Mouse (Mus musculus) megakaryocyte-erythroid progenitor cell, adult 5-6 weeks (primary cell): ENCODE results near the gene Cyfip2. TPM values are rescaled to one million over a fixed set of nuclear protein-coding genes. Genes with fewer than 3 reads are reported as not detected.

Experiments used
- ATAC-seq: replicated peaks from 2 replicates; pipeline ENCODE4 v1.8.0; 2016; ENCODE audit warnings: mild to moderate bottlenecking, inconsistent platforms; ENCODE audit not compliant: severe bottlenecking, poor library complexity, low FRiP score, low TSS enrichment
- total RNA-seq, 2 experiments: library from RNA; stranded (forward) in 1 of 2; stranded (reverse) in 1 of 2; fragments of 200-1000, 215-1000 nt in 1 of 2; fragments of >200 nt in 1 of 2; fragmentation: Nextera tagmentation in 1 of 2; gene quantifications; 2 replicates each; pipeline ENCODE4 v1.2.3; 2014 to 2017

Cyfip2 gene
- total RNA-seq, 2 experiments from 2014 or later, result 36.6 to 56.1 TPM

DNA sequence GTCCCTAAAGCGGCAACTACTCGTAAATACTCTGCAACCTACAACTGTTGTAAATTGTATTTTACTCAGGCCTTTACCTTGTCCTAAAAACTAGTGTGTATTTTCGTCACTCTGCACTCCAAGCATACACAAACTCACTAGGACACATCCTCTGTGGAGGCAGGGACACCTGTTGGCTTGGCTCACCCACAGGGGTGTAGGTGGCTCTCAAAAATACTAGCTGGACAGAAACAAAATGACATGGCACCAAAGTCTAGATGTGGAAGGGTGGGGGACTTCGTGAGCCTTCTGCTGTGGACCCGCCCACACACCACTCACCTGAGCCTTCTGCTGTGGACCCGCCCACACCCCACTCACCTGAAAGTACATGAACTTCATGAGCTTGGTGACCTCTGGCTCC, 28.9 kb downstream of the Cyfip2 start:
- ATAC-seq, result no peak

DNA sequence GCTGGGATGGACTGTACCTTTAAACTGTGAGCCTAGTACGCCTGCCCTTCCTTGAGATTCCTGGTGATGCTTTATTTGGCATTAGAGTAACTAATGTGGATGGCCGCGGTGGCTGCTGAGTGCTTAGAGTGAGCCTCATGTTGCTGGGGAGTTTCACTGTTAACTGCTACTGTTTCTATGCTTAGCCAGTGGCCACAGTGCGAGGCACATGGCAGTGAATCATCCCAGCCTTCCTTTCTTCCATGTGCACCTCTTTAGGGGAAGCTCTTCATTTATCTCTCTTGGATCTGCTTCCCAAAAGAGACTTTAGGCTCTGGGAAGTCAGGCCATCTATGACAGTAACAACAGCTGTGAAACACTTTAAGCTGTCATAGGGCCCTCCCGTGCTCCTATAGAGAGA, 30.0 kb downstream of the Cyfip2 start:
- ATAC-seq, result no peak

DNA sequence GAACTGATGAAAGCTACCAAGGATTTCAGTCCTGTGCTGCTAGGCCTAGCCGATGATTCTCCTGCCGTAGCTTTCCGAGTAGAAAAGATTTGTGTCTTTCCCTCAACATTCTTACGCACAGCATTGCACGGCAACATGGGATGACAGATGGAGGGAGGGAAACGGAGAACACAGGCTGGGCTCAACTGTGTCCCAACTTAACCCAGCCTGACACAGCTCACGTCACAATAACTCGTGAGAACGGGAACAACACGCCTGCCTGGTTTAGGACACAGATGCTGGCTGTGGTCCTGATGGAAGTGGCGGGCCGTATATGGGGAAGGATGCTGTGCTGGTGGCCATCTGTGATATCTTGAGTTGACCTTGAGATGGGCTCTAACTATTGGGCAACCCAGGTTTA, 34.0 kb downstream of the Cyfip2 start:
- ATAC-seq, result no peak

DNA sequence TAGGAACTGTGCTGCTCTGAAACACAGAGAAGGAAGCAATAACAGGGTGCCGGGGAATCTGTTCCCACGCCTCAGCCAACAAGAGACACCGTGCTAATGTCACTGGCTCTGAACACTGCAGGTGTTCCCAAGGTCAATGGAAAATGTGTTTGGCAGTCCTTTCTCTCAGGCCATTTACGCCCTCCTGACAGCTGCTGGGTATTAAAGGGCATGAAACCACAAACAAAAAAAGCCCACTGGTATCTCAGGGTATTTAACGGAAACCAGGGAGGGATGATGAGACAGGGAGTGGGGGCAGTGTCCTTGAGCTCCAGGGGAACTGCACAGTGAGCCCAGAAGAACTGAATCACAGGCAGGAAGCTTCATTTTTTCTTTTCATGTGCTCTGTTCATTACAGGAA, 34.5 kb downstream of the Cyfip2 start:
- no peak for ATAC-seq

DNA sequence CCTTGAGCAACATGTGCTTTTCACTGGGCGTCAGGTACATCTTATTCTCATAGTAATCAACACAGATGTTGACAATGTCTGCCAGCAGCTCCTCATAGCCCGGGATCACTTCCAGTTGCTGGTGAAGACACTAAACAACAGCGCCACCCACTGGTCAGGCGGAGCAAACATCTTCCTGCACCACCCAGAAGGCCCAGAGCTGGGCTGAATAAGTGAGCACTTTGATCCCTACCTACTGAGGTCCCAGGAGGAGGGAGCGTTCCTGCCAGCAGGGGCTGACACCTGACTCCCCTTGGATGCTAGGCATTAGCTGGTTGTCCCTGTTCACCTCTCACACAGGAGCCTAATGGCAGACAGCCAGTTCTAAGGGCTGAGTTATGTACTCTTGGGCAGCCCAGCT, 35.9 kb downstream of the Cyfip2 start:
- ATAC-seq, result peak; percentile 70

DNA sequence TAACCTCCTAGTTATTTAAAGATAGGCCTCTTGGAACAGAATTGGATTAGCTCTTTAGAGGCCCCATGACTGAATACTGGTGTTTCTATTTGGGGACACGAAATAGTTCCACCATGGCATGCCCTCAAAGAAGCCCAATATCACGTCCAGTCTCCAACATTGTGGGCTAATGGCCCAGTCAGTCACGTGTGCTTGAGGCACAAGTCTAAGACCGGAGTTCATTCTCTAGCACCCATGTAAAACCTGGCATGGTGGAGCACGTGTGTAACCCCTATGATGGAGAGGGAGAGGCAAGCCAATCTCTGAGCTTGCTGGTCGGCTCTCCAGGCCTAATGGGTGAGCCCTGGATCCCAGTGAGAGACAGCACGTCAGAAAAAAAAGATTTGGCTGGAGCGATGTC, 36.5 kb downstream of the Cyfip2 start:
- no peak for ATAC-seq

DNA sequence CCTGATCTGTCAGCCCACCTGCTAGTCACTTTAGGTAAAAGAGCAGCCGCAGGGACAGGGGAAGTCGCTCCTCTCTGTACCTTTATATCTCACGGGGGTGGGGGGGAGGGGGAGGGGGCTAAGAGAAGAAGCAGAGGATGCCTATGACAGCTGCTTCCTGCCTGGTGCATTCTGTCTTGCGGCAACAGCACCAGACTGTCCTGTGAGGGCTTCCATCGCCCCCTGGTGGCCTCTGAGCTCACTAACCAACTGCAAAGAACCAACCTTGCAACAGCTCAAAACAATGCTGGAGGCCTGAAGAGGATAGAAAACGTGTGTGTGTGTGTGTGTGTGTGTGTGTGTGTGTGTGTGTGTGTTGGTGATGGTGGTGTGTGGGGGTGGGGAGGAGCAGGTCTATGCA, 37.4 kb downstream of the Cyfip2 start:
- peak; percentile 83 for ATAC-seq

DNA sequence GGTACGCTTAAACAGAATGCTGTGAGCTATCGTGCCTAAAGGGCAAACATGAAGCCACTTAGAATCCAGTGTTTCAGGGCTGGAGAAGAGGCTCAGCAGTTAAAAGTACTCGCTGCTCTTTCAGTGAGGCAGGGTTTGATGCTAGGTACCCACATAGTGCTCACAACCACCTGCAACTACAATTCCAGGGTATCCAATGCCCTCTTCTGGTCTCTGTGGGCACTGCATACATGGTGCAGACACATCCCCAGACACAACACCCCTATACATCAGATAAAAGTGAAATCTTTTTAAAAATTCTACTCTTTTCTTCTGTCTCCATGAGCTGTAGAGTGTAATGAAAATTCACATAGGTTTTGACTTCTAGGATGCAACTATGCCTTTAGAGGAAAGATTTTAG, 38.7 kb downstream of the Cyfip2 start:
- ATAC-seq, result no peak

DNA sequence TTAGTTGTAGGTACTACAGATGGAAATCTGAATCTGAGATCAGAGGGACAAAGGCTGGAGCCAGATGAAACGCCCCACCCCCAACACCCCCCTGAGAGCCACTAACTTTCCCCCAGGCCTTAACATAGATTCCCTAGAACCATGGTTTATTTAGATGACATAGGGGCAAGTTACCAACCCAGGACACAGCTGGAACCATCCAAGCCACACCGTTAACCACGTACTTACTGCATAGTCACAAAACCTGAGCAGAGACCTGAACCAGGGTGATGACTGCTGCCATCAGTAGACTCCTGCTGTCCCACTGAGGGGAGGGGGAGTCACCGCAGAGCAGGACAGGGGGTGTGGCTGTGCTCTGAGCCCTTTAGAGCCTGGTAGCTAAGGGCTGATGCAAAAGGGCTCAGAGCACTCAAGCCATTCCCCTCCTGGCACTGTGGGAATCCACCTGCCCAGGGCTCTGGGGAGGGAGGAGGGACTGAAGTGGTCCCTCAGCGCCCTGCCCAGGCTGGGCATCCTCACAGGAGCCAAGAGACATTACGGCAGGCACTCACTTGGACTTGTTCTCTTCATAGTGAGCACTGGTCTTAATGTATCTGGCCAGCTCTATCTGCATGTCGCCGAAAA, 40.5 kb downstream of the Cyfip2 start:
- ATAC-seq, result no peak

DNA sequence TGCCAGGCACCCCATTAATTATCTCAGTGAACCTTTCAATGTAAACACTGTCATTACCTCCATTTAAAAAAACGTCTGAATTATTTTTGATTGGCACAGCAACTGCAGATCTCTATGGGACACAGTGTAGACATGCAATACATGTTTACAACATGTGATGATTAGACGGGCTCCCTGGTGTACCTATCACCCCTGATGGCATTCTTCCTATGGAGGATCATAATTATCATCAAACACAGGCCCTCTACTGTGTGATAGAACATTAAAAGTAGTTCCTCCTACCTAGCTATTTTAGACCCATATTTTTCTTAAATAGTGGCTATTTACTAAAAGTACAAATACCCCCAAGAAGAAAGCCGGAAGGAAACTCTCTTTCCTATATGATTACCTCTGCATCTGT, 42.8 kb downstream of the Cyfip2 start:
- no peak for ATAC-seq

DNA sequence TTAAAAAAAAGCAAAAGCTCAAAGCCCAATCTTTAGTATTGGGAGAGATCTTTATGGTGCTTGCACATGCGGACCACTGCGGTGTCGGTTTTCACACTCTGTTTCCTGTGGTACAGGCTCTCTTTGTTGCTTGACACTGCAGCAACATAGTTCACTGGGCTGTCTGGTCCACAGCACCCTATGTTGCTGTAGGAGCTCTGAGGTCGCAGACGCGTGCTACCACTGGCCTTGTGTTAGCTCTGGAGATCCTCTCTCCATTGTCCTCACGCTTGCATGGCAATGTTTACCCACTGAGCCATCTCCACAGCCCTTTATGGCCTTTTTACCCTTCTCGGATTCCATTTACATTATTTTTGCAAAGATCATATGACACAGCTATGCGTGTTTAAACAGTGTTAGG, 43.3 kb downstream of the Cyfip2 start:
- ATAC-seq, result no peak

DNA sequence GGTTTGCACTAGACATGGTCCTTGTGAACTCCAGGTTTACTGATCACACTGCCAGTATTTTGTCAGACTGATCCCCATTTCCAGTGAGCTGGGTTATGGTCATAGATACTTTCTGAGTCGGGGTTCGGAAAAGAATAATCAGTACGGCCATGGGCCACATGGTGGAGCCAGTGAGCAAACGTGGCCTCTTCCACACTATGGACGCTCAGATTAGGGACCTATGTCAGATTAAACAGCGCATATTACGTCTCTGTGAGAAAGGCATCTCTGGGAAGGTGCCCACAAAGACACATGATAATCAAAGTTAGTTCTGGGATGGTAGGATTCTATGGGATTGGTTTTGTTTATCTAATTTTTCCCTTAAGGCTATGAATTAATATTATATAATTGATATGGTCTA, 43.7 kb downstream of the Cyfip2 start:
- ATAC-seq, result peak; percentile 92

DNA sequence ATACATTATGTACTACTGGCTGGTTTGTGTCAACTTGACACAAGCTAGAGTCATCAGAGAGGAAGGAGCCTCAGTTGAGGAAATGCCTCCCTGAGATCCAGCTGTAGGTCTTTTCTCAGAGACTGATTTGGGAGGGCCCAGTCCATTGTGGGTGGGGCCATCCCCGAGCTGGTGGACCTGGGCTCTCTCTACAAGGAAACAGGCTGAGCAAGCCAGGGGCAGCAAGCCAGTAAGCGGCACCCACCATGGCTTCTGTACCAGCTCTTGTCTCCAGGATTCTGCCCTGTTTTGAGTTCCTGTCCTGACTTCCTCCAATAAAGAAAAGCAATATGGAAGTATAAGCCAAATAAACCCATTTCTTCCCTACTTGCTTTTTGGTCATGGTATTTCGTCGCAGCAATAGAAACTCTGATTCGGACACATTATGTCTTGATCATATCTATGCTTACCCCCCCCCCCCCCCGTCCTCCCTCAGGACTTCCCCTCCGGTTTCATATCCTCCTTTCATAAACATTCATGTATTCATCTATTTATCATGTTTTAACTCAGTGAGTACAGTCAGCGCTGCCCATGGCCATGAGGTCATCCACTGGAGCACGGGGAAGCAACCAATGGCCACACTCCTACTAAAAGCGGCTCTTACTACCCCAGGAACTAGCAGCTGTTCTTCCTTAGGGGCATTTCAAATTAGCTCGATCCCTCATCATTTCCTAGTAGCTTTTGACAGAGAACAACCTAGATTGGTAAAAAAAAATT, 47.5 kb downstream of the Cyfip2 start:
- ATAC-seq, result no peak

DNA sequence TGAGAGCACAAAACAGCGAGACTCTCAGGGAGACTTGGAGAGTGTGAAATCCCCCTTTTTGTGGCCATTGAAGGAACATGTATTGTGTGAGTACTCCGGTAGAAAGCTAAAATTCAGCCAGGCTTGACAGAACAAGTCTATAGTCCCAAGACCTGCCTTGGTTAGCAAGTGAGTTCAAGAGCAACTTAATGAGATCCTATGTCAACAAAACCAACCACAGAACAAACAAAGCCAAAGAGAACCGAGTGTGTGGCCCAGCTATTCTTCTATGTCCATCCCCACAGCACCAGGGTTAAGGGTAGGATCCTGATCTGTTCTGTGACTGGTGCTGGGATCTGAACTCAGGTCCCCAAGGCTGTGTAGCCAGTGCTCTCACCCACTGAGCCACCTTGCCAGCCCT, 48.1 kb downstream of the Cyfip2 start:
- no peak for ATAC-seq

DNA sequence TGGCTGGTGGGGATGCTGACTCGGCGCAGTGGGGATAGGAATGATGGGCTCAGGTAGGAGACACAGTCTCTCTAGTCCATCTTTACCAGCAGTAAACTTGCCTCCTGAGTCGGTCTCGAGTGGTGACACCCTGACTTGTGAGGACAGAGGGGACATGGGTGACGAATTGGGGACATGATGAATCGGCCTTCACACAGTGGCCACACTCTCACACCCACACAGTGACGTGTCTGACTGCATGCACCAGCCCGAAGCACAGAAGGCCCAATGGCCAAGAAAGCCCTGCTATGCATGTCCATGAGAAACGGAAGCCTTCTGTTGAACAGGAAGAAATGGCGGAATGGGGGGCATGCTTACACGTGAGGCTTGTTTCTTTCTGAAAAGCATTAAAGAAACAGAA, 49.4 kb downstream of the Cyfip2 start:
- ATAC-seq, result no peak

DNA sequence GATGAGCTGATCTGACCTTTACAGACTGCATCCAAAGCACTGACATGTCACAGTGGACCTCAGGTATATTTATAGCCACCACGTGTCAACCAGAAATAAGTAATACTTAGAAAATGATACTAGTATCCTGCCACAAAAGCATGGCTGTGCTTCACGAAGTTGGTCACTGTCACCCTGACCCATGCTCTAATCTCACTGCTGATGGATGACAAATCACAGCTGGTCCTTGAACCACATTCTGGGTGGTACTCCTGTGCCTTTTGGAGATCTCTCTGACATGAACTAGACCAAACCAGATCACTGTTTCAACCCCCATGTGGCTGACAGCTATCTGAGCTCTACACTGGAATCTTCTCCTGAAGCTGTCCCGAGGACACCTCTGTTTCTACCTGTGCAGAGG, 49.8 kb downstream of the Cyfip2 start:
- no peak for ATAC-seq

DNA sequence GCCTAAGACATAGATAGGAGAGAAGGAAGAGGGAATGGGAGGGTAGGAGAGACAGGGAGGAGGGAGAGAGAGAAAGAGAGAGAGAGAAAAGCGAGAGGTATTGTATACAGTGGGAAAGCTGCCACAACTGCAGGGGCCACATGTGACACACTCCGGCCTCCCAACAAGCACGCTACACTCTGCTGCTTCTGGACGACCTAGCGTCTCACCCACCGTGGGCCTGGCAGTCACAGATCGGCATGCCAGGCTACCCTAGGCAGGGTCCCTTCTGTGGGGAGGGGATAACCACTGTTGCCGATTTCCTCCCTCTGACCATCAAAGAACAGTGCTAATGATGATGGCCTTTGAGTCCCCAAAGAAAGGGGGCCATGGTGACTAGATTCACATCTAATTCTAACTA, 53.9 kb downstream of the Cyfip2 start:
- ATAC-seq, result no peak

DNA sequence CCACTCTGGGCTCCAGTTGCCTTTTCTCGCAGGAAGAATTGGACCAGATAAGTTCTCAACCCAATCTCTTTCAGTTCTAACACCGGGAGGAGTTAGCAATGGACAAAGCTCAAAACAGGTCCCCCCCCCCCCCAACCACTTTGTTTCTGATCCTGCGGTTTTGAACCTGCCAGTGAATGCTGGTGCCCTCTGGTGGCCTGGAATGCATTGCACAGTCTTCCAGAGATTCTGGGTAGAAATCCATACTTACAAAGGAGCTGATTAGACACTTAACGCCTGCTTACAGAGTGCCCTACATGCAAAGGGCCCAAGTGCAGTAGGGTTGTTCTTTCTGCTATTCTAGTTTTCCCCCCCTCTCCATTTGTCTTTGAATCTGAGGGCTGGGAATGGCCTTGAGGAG, 54.5 kb downstream of the Cyfip2 start:
- peak; percentile 58 for ATAC-seq

DNA sequence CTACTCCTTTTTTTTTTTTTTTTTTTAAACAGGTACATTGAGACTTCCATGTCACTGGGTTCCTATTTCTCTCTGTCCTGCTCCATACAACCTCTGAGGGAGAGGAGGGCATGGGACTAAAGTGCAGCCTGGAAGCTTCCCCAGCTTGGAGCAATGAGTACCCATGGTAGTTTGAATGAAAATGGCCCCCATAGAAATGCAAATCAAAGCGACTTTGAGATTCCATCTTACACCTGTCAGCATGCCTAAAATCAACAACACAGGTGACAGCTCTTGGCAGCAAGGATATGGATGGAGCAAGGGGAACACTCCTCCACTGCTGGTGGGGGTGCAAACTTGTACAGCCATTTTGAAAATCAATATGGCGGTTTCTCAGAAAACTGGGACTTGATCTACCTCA, 57.4 kb downstream of the Cyfip2 start:
- ATAC-seq, result no peak

DNA sequence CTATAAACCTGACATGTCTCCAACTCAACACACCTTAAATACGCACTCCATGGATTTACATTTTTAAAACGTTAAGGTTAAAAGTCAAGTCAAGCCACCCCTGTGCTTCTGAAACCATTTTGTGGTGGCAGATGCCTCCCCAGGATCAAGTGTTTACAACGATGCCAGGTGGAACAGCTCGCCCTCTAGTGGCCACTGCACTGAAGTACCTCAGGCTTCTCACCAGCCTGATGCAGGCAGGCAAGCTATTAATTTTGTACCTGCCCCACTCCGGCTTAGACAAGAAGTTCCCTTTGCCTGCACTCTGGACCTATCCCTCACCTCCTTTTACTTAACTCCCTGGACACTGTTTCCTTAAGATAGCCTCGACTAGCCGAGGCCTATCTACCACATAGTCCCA, 60.7 kb downstream of the Cyfip2 start:
- peak; percentile 92 for ATAC-seq

DNA sequence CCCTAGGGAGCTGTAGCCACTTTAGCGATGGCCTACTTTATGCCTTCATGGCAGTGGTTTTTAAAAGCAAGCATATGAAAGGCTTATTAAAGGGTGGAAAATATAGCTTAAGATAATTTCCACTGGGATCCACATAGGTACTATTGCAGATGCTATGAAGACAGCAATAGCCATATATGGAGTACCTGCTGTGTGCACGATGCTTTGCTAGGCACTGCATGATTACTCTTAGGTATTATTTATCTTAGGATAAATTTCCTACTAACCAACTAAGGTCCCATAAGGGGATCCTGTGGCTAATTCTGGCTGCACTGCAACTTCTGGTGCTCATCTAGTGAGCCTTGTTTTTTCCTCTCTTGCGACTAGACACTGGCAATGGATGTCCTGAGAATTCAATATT, 64.3 kb downstream of the Cyfip2 start:
- no peak for ATAC-seq

DNA sequence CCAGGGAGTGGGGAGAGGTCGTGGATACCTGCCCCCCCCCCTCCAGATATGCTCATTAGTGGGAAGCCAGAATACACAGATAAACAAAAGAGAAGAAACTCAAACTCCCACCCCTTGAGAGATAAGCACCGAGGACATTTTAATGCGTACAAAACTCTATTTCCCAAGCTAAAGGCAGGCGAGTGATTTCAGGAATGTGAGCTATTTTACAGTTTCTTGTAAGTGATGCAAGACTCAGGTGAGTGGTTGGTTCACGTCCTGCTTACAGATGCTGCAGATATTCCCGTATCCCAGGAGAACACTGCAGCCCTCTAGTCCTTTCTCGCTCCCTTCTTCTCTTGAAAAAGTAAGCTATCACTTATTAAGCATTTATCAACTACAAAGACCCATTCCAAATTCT, 66.3 kb downstream of the Cyfip2 start:
- ATAC-seq, result no peak
